Mouse (Mus musculus) ES-E14 (cell line): Measurements from ENCODE around the gene Ccdc160.

Experiments
- CHD2 ChIP-seq: IDR thresholded peaks from 2 replicates; pipeline ENCODE4 v1.6.1; 2014; ENCODE audit warnings: mild to moderate bottlenecking, low read depth, low read length, inconsistent platforms
- HCFC1 ChIP-seq: IDR thresholded peaks from 2 replicates; pipeline ENCODE4 v1.6.1; 2012; ENCODE audit warnings: low read length, inconsistent platforms, borderline replicate concordance; ENCODE audit not compliant: insufficient read depth
- MAFK ChIP-seq: IDR thresholded peaks from 2 replicates; pipeline ENCODE4 v1.6.1; 2014; ENCODE audit warnings: mild to moderate bottlenecking, low read depth, low read length, inconsistent platforms; ENCODE audit not compliant: insufficient read depth
- ZC3H11A ChIP-seq: IDR thresholded peaks from 2 replicates; pipeline ENCODE4 v1.6.1; 2012; ENCODE audit warnings: low read depth, mild to moderate bottlenecking, inconsistent platforms, low read length, borderline replicate concordance
- ZNF384 ChIP-seq: IDR thresholded peaks from 2 replicates; pipeline ENCODE4 v1.6.1; 2012; ENCODE audit warnings: low read depth, low read length, inconsistent platforms

- TF ChIP-seq ZC3H11A (no peak), ZNF384 (no peak), CHD2 (no peak), MAFK (no peak), HCFC1 (no peak)
Measured at GRCm38 (mm10) chrX:52792861-52793260, 1.9 kb downstream of the Ccdc160 start.
